Mouse (Mus musculus) hindbrain, embryonic 15.5 days (tissue): ENCODE measurements at regions not wholly inside any gene's neighbourhood (a gene's known extent, or its start where the extent isn't known, plus 50 kb on each side); places are given as distances from the start of the nearest gene placed in this dataset.

Experiments used
- ATAC-seq: fragments of 200-750 bp; cut with Nextera tagmentation; 2 replicates; pipeline ENCODE4 v1.8.0; 2017; ENCODE audit warnings: low read depth, moderate number of reproducible peaks, moderate TSS enrichment; ENCODE audit not compliant: low FRiP score
- H3K27ac ChIP-seq: fragments of 300-500 bp; sonication (generic); replicated peaks from 2 replicates; pipeline ENCODE4 v1.5.1; 2015; ENCODE audit warnings: mild to moderate bottlenecking, inconsistent platforms
- H3K27me3 ChIP-seq: fragments of 300-500 bp; sonication (generic); 2 replicates; pipeline ENCODE4 v1.6.1; 2015; ENCODE audit warnings: control low read depth, inconsistent platforms
- H3K36me3 ChIP-seq: fragments of 300-500 bp; sonication (generic); 2 replicates; pipeline ENCODE4 v1.6.1; 2015; ENCODE audit warnings: control low read depth, inconsistent platforms
- H3K4me1 ChIP-seq: fragments of 300-500 bp; sonication (generic); replicated peaks from 2 replicates; pipeline ENCODE4 v1.6.1; 2015; ENCODE audit warnings: control low read depth, inconsistent platforms
- H3K4me2 ChIP-seq: fragments of 300-500 bp; sonication (generic); 2 replicates; pipeline ENCODE4 v1.6.1; 2015; ENCODE audit warnings: moderate library complexity, mild to moderate bottlenecking, inconsistent platforms
- H3K4me3 ChIP-seq: fragments of 300-500 bp; sonication (generic); 2 replicates; pipeline ENCODE4 v1.5.1; 2015; ENCODE audit warnings: mild to moderate bottlenecking, inconsistent platforms
- H3K9ac ChIP-seq: fragments of 300-500 bp; sonication (generic); 2 replicates; pipeline ENCODE4 v1.6.1; 2015; ENCODE audit warnings: inconsistent platforms
- H3K9me3 ChIP-seq: fragments of 300-500 bp; sonication (generic); 2 replicates; pipeline ENCODE4 v1.6.1; 2016; ENCODE audit warnings: control low read depth, inconsistent platforms
- WGBS: fragments of 180-500 bp; shearing (Covaris S2); methylation state at CpG from one replicate; pipeline ENCODE4 v1.1.7; 2015; 5-methylcytosine and 5-hydroxymethylcytosine counted together

DNA sequence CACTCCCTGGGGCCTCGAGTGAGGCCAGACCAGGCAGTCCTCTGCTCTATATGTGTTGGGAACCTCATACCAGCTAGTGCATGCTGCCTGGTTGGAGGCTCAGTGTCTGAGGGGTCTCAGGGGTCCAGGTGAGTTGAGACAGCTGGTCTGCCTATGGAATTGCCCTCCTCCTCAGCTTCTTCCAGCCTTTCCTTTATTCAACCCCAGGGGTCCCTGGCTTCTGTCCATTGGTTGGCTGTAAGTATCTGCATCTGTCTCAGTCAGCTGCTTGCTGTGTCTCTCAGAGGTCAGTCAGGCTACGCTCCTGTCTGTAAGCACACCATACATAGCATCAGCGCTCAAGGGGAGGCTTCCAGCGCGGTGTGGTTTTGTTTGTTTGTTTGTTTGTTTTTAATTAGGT is 92.5 kb upstream of the Sox5 start:
- ATAC-seq = no peak; the same call in 1 of the 2 replicates
- Histone ChIP-seq H3K27me3 (no peaks in the 10 kb centered on the region), H3K4me2 (no peak overlapping the region), H3K27ac (no peak overlapping the region), H3K4me3 (no peak overlapping the region), H3K36me3 (no peaks in the 10 kb centered on the region), H3K9ac (no peak overlapping the region), H3K9me3 (no peaks in the 10 kb centered on the region), H3K4me1 (peaks cover 3% of the 10 kb centered on the region; the same call in 1 of the 2 replicates)
- WGBS = 78% methylated on average over 5 of the region's 5 CpGs

DNA sequence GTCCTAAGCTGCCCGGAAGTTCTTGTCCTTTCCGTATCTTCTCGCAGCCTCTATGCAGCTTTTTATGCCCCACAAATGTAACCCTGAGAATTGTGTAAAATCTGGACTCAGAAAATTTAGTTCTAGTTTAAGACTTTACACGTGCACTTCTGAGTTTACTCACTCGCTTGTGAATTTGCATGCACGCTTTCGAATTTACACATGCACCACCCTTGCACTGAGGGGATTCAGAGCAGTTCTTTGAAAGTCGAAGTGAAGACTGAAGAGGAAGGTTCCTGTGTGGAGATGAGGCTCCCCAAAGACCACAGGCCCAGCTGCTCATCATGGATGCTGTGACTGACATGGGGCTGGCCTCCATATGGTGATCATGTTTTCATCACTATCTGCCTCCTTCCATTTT is 89.2 kb upstream of the Sox5 start:
- Histone ChIP-seq H3K4me2 (no peak overlapping the region), H3K9ac (no peak overlapping the region), H3K9me3 (no peaks in the 10 kb centered on the region), H3K27ac (no peak overlapping the region), H3K36me3 (no peaks in the 10 kb centered on the region), H3K4me1 (peaks cover 5% of the 10 kb centered on the region; the same call in 1 of the 2 replicates), H3K27me3 (no peaks in the 10 kb centered on the region), H3K4me3 (no peak overlapping the region)
- ATAC-seq = no peak
- WGBS = 92% methylated on average over 8 of the region's 8 CpGs

DNA sequence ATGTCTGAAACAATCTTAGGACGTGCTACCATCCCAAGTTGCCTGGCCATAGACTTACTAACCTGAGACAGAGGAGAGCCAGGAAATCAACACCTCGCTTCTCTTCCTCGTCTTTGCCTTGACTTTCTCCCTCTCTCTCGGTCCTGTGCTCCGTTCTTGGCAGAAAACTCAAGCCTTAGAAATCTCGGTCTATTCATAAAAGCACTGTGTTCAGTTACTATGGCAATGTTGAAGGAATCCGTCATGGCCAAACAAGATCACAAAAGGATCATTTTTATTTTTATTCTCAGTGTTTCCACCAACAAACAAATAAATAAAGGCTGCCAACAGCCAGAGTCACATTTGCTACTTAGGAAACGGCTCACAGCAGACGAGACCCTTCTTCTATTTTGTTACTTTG is 85.6 kb upstream of the Sox5 start:
- Histone ChIP-seq H3K9ac (no peak overlapping the region), H3K27ac (peak overlapping the region; percentile 66), H3K36me3 (no peaks in the 10 kb centered on the region), H3K9me3 (no peaks in the 10 kb centered on the region), H3K4me3 (no peak overlapping the region), H3K27me3 (no peaks in the 10 kb centered on the region), H3K4me2 (no peak overlapping the region), H3K4me1 (peaks cover 5% of the 10 kb centered on the region; the same call in 1 of the 2 replicates)
- ATAC-seq = no peak
- 36% methylated on average over 9 of the region's 9 CpGs for WGBS

DNA sequence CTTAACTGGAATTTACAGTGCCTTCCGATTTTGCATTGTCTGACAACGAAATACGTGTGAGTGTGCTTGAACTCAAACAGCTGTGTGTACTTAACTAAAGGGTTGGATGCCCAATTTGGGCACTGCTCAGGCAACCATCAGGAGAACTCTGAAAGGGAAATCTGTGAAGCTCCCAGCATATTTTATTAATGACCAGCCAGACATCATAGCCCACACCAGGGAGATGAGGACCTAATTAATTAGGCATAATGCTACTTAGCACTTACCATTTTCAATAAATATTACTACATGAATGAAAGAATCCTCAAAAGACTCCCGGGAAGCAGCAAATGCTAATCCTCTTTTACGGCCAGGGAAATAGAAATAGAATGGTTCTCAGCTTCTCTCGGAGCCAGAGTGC is 82.2 kb upstream of the Sox5 start:
- H3K36me3 ChIP-seq = no peaks in the 10 kb centered on the region
- H3K9ac ChIP-seq = no peak overlapping the region
- H3K27ac ChIP-seq = no peak overlapping the region
- no peak overlapping the region for H3K4me2 ChIP-seq
- peaks cover 5% of the 10 kb centered on the region; the same call in 1 of the 2 replicates for H3K4me1 ChIP-seq
- no peak for ATAC-seq
- WGBS = 63% methylated on average over 6 of the region's 6 CpGs
- no peak overlapping the region for H3K4me3 ChIP-seq
- no peaks in the 10 kb centered on the region for H3K27me3 ChIP-seq
- no peaks in the 10 kb centered on the region for H3K9me3 ChIP-seq

DNA sequence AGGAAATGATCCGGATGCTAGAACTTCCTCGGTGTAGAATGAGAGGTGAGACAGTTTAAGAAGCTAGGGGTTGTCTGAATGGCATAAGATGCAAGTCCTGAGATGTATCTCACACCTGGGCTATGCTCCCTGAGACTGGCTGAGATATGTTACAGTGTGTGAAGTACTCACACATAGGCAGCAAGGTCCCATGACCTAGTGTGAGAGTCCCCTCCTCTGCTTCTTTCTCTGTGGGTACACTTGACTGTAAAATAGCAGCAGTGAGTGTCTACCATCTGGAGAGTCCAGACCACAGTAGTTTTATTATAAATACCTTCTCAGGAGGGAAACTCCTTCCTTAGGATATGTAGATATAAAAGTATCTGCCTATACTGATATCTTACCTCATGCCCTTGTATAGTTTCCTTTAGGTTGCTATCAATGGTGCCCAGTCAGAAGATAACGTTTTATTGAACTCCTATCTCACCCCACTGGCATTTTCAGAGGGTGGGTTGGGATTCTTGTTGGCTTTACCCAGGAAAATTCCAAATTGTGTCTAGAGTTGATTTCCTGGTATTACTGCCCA is 81.7 kb upstream of the Sox5 start:
- no peaks in the 10 kb centered on the region for H3K36me3 ChIP-seq
- no peak for ATAC-seq

DNA sequence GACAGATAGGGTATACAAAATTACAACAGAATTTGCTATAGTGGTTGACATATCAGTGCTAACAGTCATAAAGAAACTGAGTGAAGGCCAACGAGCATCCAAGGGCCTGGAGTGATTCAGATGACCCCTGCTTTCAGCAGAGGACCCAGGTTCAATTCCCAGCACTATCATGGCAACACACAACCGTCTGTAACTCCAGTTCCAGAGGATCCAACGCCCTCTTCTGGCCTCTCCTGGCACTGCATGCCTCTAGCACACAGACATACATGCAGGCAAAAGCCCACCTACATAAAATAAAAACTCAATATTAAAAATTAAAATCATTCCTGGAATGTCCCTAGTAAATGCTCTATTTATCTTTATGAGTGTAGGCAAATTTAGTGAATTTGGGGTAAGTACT is 59.7 kb upstream of the Sox5 start:
- Histone ChIP-seq H3K9ac (no peak overlapping the region), H3K9me3 (no peaks in the 10 kb centered on the region), H3K4me2 (no peak overlapping the region), H3K27me3 (no peaks in the 10 kb centered on the region), H3K36me3 (no peaks in the 10 kb centered on the region), H3K4me1 (no peaks in the 10 kb centered on the region), H3K4me3 (no peak overlapping the region), H3K27ac (no peak overlapping the region)
- WGBS = 72% methylated on average over 3 of the region's 3 CpGs
- no peak for ATAC-seq

More for the DNA sequence above, 81.7 kb upstream of the Sox5 start:
- H3K9me3 ChIP-seq = no peaks in the 10 kb centered on the region
- H3K27ac ChIP-seq = no peak overlapping the region
- peaks cover 5% of the 10 kb centered on the region; the same call in 1 of the 2 replicates for H3K4me1 ChIP-seq
- no peaks in the 10 kb centered on the region for H3K27me3 ChIP-seq
- 85% methylated on average over 3 of the region's 3 CpGs for WGBS
- no peak overlapping the region for H3K4me3 ChIP-seq
- no peak overlapping the region for H3K4me2 ChIP-seq
- H3K9ac ChIP-seq = no peak overlapping the region

GRCm38 (mm10) chr6:144839383-144839782 is 57.6 kb upstream of the Sox5 start:
- Histone ChIP-seq H3K9ac (no peak overlapping the region), H3K27ac (no peak overlapping the region), H3K4me2 (no peak overlapping the region), H3K36me3 (no peaks in the 10 kb centered on the region), H3K4me3 (no peak overlapping the region), H3K27me3 (no peaks in the 10 kb centered on the region), H3K9me3 (no peaks in the 10 kb centered on the region), H3K4me1 (0 out of 2 replicates have a peak, but pooled peaks cover 6% of the 10 kb centered on the region)
- WGBS = 96% methylated on average over 1 of the region's 1 CpGs
- ATAC-seq = no peak

DNA sequence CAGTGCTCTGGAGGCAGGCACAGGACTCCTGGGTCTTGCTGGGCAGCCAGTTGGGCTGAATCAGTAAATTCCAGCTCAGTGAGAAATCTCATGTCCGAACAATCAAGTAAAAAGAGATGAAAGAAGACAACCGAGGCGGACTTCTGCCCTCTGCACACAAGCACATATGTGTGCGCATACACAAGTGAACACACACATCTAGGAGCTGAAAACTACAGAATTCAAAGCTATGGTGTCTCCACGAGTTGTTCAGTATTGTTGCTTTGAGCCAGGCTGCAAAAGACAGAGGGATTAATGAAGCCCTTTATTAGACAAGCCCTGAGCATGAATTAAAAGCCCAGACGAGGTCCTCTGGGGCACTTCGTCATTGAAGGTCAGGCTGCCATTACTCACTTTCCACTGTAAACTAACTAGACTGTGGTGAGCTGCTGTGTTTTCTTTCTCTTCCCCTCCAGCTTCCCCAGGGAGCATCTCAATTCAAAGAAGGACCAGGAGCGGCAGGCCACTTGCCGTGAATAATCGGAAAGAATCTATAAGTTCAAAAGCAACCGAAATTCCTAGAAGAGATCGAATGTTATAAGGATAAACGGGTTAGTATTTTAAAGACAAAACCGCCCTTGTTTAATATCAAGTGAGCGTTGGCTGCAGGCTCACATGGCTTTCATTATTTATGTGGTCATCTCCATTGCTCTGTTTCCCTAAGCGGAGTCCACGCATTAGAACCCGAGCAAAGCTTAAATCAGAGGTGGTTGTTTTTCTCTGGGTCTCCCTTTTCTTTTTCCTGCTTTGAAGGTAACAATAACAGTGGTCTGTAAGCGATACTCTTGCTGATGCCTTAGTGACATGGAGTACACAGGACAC is 52.8 kb upstream of the Sox5 start:
- no peak for ATAC-seq
- Histone ChIP-seq H3K4me2 (peak overlapping the region; percentile 13), H3K36me3 (no peaks in the 10 kb centered on the region), H3K27me3 (no peaks in the 10 kb centered on the region), H3K9me3 (no peaks in the 10 kb centered on the region), H3K9ac (no peak overlapping the region), H3K4me3 (no peak overlapping the region), H3K27ac (no peak overlapping the region), H3K4me1 (0 out of 2 replicates have a peak, but pooled peaks cover 7% of the 10 kb centered on the region)
- 17% methylated on average over 19 of the region's 19 CpGs for WGBS
